Mouse (Mus musculus): ENCODE measurements around the gene Slc29a3. TPM values are rescaled to one million over a fixed set of nuclear protein-coding genes. Genes with fewer than 3 reads are reported as not detected.
"Not testable (repeated sequence)": the region's sequence is repeated elsewhere in the genome, so short reads cannot be mapped to it uniquely, and the experiment has no call there.

Gene Slc29a3
- polyA plus RNA-seq, 2 experiments = 10.0 to 10.4 TPM

GRCm38 (mm10) chr10:60743681-60744080 is 8.9 kb downstream of the Slc29a3 start:
- no peak for ATAC-seq (ENCODE audit: low FRiP score, low read depth)
- no peak for TF ChIP-seq POLR2A (IDR thresholded peaks at IDR 0.05; ENCODE audit: borderline replicate concordance, extremely low read depth, insufficient read depth, insufficient read length)
- no peak for DNase-seq (ENCODE audit: low spot score)
- Histone ChIP-seq H3K36me3 (ENCODE audit: control insufficient read depth, insufficient read depth, low read length) (0 out of 2 replicates have a peak, but pooled peaks cover 12% of the 10 kb centered on the region), H3K9me3 (ENCODE audit: control insufficient read depth, low read length) (no peaks in the 10 kb centered on the region), H3K27ac (replicated peaks; ENCODE audit: low read depth, low read length) (no peak overlapping the region), H3K4me1 (ENCODE audit: control insufficient read depth, insufficient read depth, low read length) (no peaks in the 10 kb centered on the region), H3K27me3 (ENCODE audit: control insufficient read depth, insufficient read depth, low read length) (no peaks in the 10 kb centered on the region), H3K4me2 (replicated peaks; ENCODE audit: low read depth, low read length, severe bottlenecking) (no peak overlapping the region), H3K4me3 (replicated peaks; ENCODE audit: low read length) (no peak overlapping the region), H3K9ac (ENCODE audit: low read depth, low read length, severe bottlenecking) (no peak overlapping the region)
- 63% methylated on average over 9 of the region's 9 CpGs for WGBS

GRCm38 (mm10) chr10:60742942-60743341 is 9.7 kb downstream of the Slc29a3 start:
- Histone ChIP-seq H3K36me3 (ENCODE audit: control insufficient read depth, insufficient read depth, low read length) (0 out of 2 replicates have a peak, but pooled peaks cover 12% of the 10 kb centered on the region), H3K27ac (replicated peaks; ENCODE audit: low read depth, low read length) (no peak overlapping the region), H3K4me2 (replicated peaks; ENCODE audit: low read depth, low read length, severe bottlenecking) (no peak overlapping the region), H3K9ac (ENCODE audit: low read depth, low read length, severe bottlenecking) (no peak overlapping the region), H3K27me3 (ENCODE audit: control insufficient read depth, insufficient read depth, low read length) (no peaks in the 10 kb centered on the region), H3K9me3 (ENCODE audit: control insufficient read depth, low read length) (no peaks in the 10 kb centered on the region), H3K4me1 (ENCODE audit: control insufficient read depth, insufficient read depth, low read length) (no peaks in the 10 kb centered on the region), H3K4me3 (replicated peaks; ENCODE audit: low read length) (no peak overlapping the region)
- WGBS = 84% methylated on average over 6 of the region's 6 CpGs
- no peak for TF ChIP-seq POLR2A (IDR thresholded peaks at IDR 0.05; ENCODE audit: borderline replicate concordance, extremely low read depth, insufficient read depth, insufficient read length)
- ATAC-seq (ENCODE audit: low FRiP score, low read depth) = no peak
- no peak for DNase-seq (ENCODE audit: low spot score)

- not testable (repeated sequence) for H3K4me3 ChIP-seq (replicated peaks; ENCODE audit: low read length); H3K9me3 ChIP-seq (ENCODE audit: control insufficient read depth, low read length); H3K9ac ChIP-seq (ENCODE audit: low read depth, low read length, severe bottlenecking); H3K4me2 ChIP-seq (replicated peaks; ENCODE audit: low read depth, low read length, severe bottlenecking); H3K4me1 ChIP-seq (ENCODE audit: control insufficient read depth, insufficient read depth, low read length); ATAC-seq (ENCODE audit: low FRiP score, low read depth); H3K27me3 ChIP-seq (ENCODE audit: control insufficient read depth, insufficient read depth, low read length); H3K27ac ChIP-seq (replicated peaks; ENCODE audit: low read depth, low read length); DNase-seq (ENCODE audit: low spot score)
- 70% methylated on average over 1 of the region's 1 CpGs for WGBS
- 0 out of 2 replicates have a peak, but pooled peaks cover 12% of the 10 kb centered on the region for H3K36me3 ChIP-seq (ENCODE audit: control insufficient read depth, insufficient read depth, low read length)
Measured at GRCm38 (mm10) chr10:60742296-60742695, 10.3 kb downstream of the Slc29a3 start.

GRCm38 (mm10) chr10:60741435-60741834 is 11.2 kb downstream of the Slc29a3 start:
- Histone ChIP-seq H3K9ac (ENCODE audit: low read depth, low read length, severe bottlenecking) (no peak overlapping the region), H3K4me3 (replicated peaks; ENCODE audit: low read length) (no peak overlapping the region), H3K36me3 (ENCODE audit: control insufficient read depth, insufficient read depth, low read length) (peaks cover 13% of the 10 kb centered on the region; the same call in 1 of the 2 replicates), H3K27ac (replicated peaks; ENCODE audit: low read depth, low read length) (no peak overlapping the region), H3K4me2 (replicated peaks; ENCODE audit: low read depth, low read length, severe bottlenecking) (no peak overlapping the region), H3K4me1 (ENCODE audit: control insufficient read depth, insufficient read depth, low read length) (no peaks in the 10 kb centered on the region), H3K9me3 (ENCODE audit: control insufficient read depth, low read length) (no peaks in the 10 kb centered on the region), H3K27me3 (ENCODE audit: control insufficient read depth, insufficient read depth, low read length) (no peaks in the 10 kb centered on the region)
- ATAC-seq (ENCODE audit: low FRiP score, low read depth) (no peak), DNase-seq (ENCODE audit: low spot score) (no peak)
- 87% methylated on average over 7 of the region's 7 CpGs for WGBS
- TF ChIP-seq POLR2A (IDR thresholded peaks at IDR 0.05; ENCODE audit: borderline replicate concordance, extremely low read depth, insufficient read depth, insufficient read length) = no peak

DNA sequence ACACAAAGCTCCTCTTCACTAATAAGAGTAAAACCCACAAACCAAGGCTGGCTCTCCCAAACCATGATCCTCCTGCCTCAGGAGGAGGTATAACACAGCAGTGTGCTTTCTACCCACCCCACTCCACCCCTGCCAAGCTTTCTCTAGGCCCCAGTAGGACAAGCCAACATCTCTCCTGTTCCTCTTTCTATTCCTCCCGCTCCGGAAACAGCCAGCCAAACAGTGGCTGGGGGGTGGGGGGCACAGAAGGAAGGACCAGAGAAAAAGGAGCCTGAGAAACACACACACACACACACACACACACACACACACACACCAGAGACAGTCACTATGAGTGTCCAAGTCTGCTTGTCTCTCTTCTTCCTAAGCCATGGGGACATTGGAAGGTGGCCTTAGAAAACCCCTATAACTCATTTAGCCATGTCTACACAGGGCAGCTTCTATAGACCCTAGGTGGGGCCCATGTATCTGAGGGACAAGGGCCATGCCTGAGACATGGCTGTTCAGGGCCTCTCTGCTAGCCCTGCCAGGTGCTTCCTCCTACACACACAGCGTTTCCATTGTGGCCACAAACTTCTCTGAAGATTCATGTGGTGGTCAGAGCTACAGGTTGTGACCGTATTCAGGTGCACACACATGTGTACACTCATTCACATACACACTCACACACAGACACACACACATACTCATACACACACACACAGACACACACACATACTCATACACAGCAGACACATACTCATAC is 12.8 kb downstream of the Slc29a3 start:
- ATAC-seq (ENCODE audit: low FRiP score, low read depth) = no peak
- no peak overlapping the region for H3K27ac ChIP-seq (replicated peaks; ENCODE audit: low read depth, low read length)
- 97% methylated on average over 4 of the region's 4 CpGs for WGBS
- no peak overlapping the region for H3K4me3 ChIP-seq (replicated peaks; ENCODE audit: low read length)
- no peak for DNase-seq (ENCODE audit: low spot score)
- H3K36me3 ChIP-seq (ENCODE audit: control insufficient read depth, insufficient read depth, low read length) = peaks cover 10% of the 10 kb centered on the region; the same call in 1 of the 2 replicates
- H3K27me3 ChIP-seq (ENCODE audit: control insufficient read depth, insufficient read depth, low read length) = no peaks in the 10 kb centered on the region
- no peaks in the 10 kb centered on the region for H3K4me1 ChIP-seq (ENCODE audit: control insufficient read depth, insufficient read depth, low read length)
- H3K4me2 ChIP-seq (replicated peaks; ENCODE audit: low read depth, low read length, severe bottlenecking) = no peak overlapping the region
- no peak overlapping the region for H3K9ac ChIP-seq (ENCODE audit: low read depth, low read length, severe bottlenecking)
- TF ChIP-seq POLR2A (IDR thresholded peaks at IDR 0.05; ENCODE audit: borderline replicate concordance, extremely low read depth, insufficient read depth, insufficient read length) = no peak
- no peaks in the 10 kb centered on the region for H3K9me3 ChIP-seq (ENCODE audit: control insufficient read depth, low read length)
